Mouse (Mus musculus): ENCODE measurements around the gene Cabin1.

Cabin1 gene

GRCm38 (mm10) chr10:75701280-75701679, 62.9 kb downstream of the Cabin1 start:
- no peak for DNase-seq (ENCODE audit: low spot score)

GRCm38 (mm10) chr10:75697693-75698092, 66.4 kb downstream of the Cabin1 start:
- DNase-seq (ENCODE audit: low spot score) = no peak

GRCm38 (mm10) chr10:75696597-75697355, 67.4 kb downstream of the Cabin1 start:
- no peak for DNase-seq (ENCODE audit: low spot score)

- DNase-seq (ENCODE audit: low spot score) = no peak
Measured at GRCm38 (mm10) chr10:75695521-75695920, 68.6 kb downstream of the Cabin1 start.

GRCm38 (mm10) chr10:75695078-75695477, 69.1 kb downstream of the Cabin1 start:
- no peak for DNase-seq (ENCODE audit: low spot score)

GRCm38 (mm10) chr10:75694567-75694966, 69.6 kb downstream of the Cabin1 start:
- no peak for DNase-seq (ENCODE audit: low spot score)

GRCm38 (mm10) chr10:75693451-75694233, 70.5 kb downstream of the Cabin1 start:
- DNase-seq (ENCODE audit: low spot score) = no peak

GRCm38 (mm10) chr10:75688598-75688997, 75.5 kb downstream of the Cabin1 start:
- DNase-seq (ENCODE audit: low spot score) = no peak

GRCm38 (mm10) chr10:75686724-75687123, 77.4 kb downstream of the Cabin1 start:
- DNase-seq (ENCODE audit: low spot score) = no peak

GRCm38 (mm10) chr10:75684035-75685004, 79.8 kb downstream of the Cabin1 start:
- DNase-seq (ENCODE audit: low spot score) = no peak

- no peak for DNase-seq (ENCODE audit: low spot score)
Measured at GRCm38 (mm10) chr10:75680574-75681001, 83.6 kb downstream of the Cabin1 start.

- no peak for DNase-seq (ENCODE audit: low spot score)
Measured at GRCm38 (mm10) chr10:75679204-75679603, 84.9 kb downstream of the Cabin1 start.

GRCm38 (mm10) chr10:75677989-75678388, 86.2 kb downstream of the Cabin1 start:
- DNase-seq (ENCODE audit: low spot score) = no peak

- no peak for DNase-seq (ENCODE audit: low spot score)
Measured at GRCm38 (mm10) chr10:75677571-75677970, 86.6 kb downstream of the Cabin1 start.

GRCm38 (mm10) chr10:75676819-75677565, 87.1 kb downstream of the Cabin1 start:
- DNase-seq (ENCODE audit: low spot score) = no peak

GRCm38 (mm10) chr10:75676286-75676685, 87.9 kb downstream of the Cabin1 start:
- no peak for DNase-seq (ENCODE audit: low spot score)

GRCm38 (mm10) chr10:75675594-75675993, 88.5 kb downstream of the Cabin1 start:
- DNase-seq (ENCODE audit: low spot score) = no peak

GRCm38 (mm10) chr10:75669936-75670335, 94.2 kb downstream of the Cabin1 start:
- DNase-seq (ENCODE audit: low spot score) = no peak

- DNase-seq (ENCODE audit: low spot score) = no peak
Measured at GRCm38 (mm10) chr10:75667911-75668270, 96.2 kb downstream of the Cabin1 start.

GRCm38 (mm10) chr10:75667115-75667910, 96.8 kb downstream of the Cabin1 start:
- DNase-seq (ENCODE audit: low spot score) = no peak
